Mouse (Mus musculus): ENCODE results near the gene Yars. TPM values are rescaled to one million over a fixed set of nuclear protein-coding genes. Genes with fewer than 3 reads are reported as not detected.

Yars gene
- polyA plus RNA-seq, 1 experiment from 2014 or later: 91.4 TPM

DNA sequence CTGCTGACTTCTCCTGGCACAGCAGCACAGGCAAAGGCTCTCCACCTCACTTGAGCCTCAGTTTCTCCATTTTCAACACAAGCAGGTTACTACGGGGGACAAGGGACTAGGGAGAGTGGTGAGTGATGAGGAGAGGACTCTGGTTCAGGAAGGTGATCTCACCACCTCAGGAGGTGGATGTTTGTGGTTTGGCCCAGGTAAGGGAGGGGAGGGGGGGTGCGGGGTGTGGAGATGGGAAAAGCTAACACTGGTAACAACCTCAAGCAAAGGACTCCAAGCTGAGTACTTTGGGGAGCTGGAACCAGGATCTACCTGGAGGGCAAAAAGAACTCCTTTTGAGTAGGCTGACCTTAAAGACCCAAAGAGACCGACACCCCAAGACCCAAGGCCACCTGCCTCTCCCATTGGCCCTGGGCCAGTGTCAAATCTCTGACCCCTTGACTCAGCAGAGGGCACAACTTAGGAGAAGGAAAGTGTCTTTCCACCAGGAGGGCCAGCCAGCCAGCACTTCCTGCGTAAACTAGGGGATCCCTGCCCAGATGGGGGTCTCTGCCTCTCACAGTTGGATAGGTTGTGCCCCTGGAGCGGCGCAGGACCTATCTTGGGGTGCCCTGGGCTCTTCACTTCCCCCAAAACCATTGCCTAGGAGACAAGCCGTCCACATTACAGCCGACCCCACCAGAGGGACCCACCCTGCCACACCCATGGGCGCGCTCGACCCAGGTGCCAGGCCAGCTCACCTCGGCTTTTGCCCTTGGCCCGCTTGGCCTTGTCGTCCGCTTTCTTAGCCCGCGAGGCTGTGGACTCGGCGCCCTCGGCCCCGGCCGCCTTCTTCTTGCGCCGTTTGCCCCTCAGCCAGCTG, 58.1 kb downstream of the Yars start:
- Histone ChIP-seq H3K4me3 (peak overlapping the region; percentile 52), H3K9me3 (no peaks in the 10 kb centered on the region), H3K27ac (no peak overlapping the region), H3K4me2 (replicated peaks) (peak overlapping the region; percentile 94), H3K36me3 (no peaks in the 10 kb centered on the region), H3K27me3 (peaks cover 74% of the 10 kb centered on the region), H3K9ac (peak overlapping the region; percentile 59), H3K4me1 (peaks cover 14% of the 10 kb centered on the region)
- whole genome bisulfite sequencing: 8% methylated on average over 24 of the region's 24 CpGs
- no peak for ATAC-seq (ENCODE audit: insufficient number of reproducible peaks, insufficient read depth, low FRiP score, low TSS enrichment)

GRCm38 (mm10) chr4:129248243-129248767, 58.7 kb downstream of the Yars start:
- Histone ChIP-seq H3K27me3 (peaks cover 74% of the 10 kb centered on the region), H3K4me1 (peaks cover 11% of the 10 kb centered on the region), H3K36me3 (no peaks in the 10 kb centered on the region), H3K4me3 (peak overlapping the region; percentile 52), H3K4me2 (replicated peaks) (peak overlapping the region; percentile 94), H3K27ac (no peak overlapping the region), H3K9me3 (no peaks in the 10 kb centered on the region), H3K9ac (peak overlapping the region; percentile 59)
- WGBS: under 1% methylated on average over 33 of the region's 74 CpGs
- no peak for ATAC-seq (ENCODE audit: insufficient number of reproducible peaks, insufficient read depth, low FRiP score, low TSS enrichment)

GRCm38 (mm10) chr4:129249288-129249687, 59.7 kb downstream of the Yars start:
- Histone ChIP-seq H3K27ac (no peak overlapping the region), H3K9ac (no peak overlapping the region), H3K36me3 (no peaks in the 10 kb centered on the region), H3K4me2 (replicated peaks) (no peak overlapping the region), H3K4me3 (no peak overlapping the region), H3K27me3 (peaks cover 74% of the 10 kb centered on the region), H3K9me3 (no peaks in the 10 kb centered on the region), H3K4me1 (peaks cover 11% of the 10 kb centered on the region)
- ATAC-seq (ENCODE audit: insufficient number of reproducible peaks, insufficient read depth, low FRiP score, low TSS enrichment): no peak
- WGBS: 15% methylated on average over 7 of the region's 7 CpGs

GRCm38 (mm10) chr4:129250759-129251481, 61.4 kb downstream of the Yars start:
- Histone ChIP-seq H3K36me3 (no peaks in the 10 kb centered on the region), H3K27me3 (peaks cover 62% of the 10 kb centered on the region), H3K4me2 (replicated peaks) (peak overlapping the region; percentile 28), H3K9me3 (no peaks in the 10 kb centered on the region), H3K4me1 (peaks cover 11% of the 10 kb centered on the region), H3K9ac (no peak overlapping the region), H3K4me3 (no peak overlapping the region), H3K27ac (no peak overlapping the region)
- 19% methylated on average over 15 of the region's 15 CpGs for WGBS
- ATAC-seq (ENCODE audit: insufficient number of reproducible peaks, insufficient read depth, low FRiP score, low TSS enrichment): no peak

DNA sequence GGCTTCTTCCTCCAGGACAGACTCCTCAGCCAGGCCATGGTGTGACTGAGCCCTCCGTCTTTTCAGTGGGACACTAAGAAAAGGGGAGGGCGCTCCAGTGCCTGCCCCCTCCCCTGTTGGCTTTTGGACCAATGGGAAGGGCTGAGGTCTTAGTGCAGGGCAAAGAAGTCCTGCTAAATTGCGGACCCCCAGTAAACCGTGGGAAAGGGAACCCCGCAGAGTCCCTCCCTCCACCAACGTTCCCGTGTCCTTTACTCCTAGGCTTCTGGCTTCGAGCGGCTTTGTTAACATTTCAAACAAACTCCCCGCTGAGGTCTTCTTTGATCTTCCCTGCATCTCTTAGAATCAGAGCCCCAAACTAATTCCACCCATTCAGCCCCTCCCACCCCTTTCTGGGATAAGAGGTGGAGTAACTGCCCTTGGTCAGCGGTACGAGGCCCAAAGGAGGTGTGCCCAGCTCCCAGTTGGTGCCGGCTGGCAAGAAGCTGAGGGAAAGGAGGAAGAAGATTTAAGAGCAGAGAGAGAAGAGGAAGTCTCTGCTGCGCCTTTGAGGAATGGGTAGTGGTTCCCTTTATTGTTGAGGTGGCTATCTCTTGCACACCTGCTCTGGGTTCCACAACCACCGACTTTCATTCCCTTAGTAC, 62.0 kb downstream of the Yars start:
- no peak overlapping the region for H3K9ac ChIP-seq

GRCm38 (mm10) chr4:129252492-129252891, 62.9 kb downstream of the Yars start:
- H3K27ac ChIP-seq: no peak overlapping the region
- H3K9me3 ChIP-seq: no peaks in the 10 kb centered on the region
- no peak for ATAC-seq (ENCODE audit: insufficient number of reproducible peaks, insufficient read depth, low FRiP score, low TSS enrichment)
- 74% methylated on average over 2 of the region's 2 CpGs for WGBS
- no peak overlapping the region for H3K9ac ChIP-seq
- H3K36me3 ChIP-seq: no peaks in the 10 kb centered on the region
- H3K4me2 ChIP-seq (replicated peaks): no peak overlapping the region
- no peak overlapping the region for H3K4me3 ChIP-seq
- peaks cover 46% of the 10 kb centered on the region for H3K27me3 ChIP-seq
- H3K4me1 ChIP-seq: peaks cover 18% of the 10 kb centered on the region

More for the DNA sequence above, 62.0 kb downstream of the Yars start:
- no peaks in the 10 kb centered on the region for H3K36me3 ChIP-seq
- H3K4me1 ChIP-seq: peaks cover 15% of the 10 kb centered on the region
- H3K4me3 ChIP-seq: no peak overlapping the region
- no peak for ATAC-seq (ENCODE audit: insufficient number of reproducible peaks, insufficient read depth, low FRiP score, low TSS enrichment)
- no peaks in the 10 kb centered on the region for H3K9me3 ChIP-seq
- no peak overlapping the region for H3K27ac ChIP-seq
- peak overlapping the region; percentile 28 for H3K4me2 ChIP-seq (replicated peaks)
- H3K27me3 ChIP-seq: peaks cover 55% of the 10 kb centered on the region
- 9% methylated on average over 15 of the region's 15 CpGs for WGBS

- H3K4me2 ChIP-seq (replicated peaks): no peak overlapping the region
- WGBS: 84% methylated on average over 3 of the region's 3 CpGs
- H3K36me3 ChIP-seq: no peaks in the 10 kb centered on the region
- H3K9ac ChIP-seq: no peak overlapping the region
- H3K9me3 ChIP-seq: no peaks in the 10 kb centered on the region
- no peak overlapping the region for H3K27ac ChIP-seq
- H3K4me3 ChIP-seq: no peak overlapping the region
- ATAC-seq (ENCODE audit: insufficient number of reproducible peaks, insufficient read depth, low FRiP score, low TSS enrichment): no peak
- peaks cover 26% of the 10 kb centered on the region for H3K27me3 ChIP-seq
- peaks cover 18% of the 10 kb centered on the region for H3K4me1 ChIP-seq
Observed at GRCm38 (mm10) chr4:129254571-129254970, 65.0 kb downstream of the Yars start.

GRCm38 (mm10) chr4:129256450-129257380, 67.2 kb downstream of the Yars start:
- Histone ChIP-seq H3K4me3 (no peak overlapping the region), H3K4me2 (replicated peaks) (no peak overlapping the region), H3K27me3 (peaks cover 5% of the 10 kb centered on the region), H3K9ac (no peak overlapping the region), H3K36me3 (no peaks in the 10 kb centered on the region), H3K9me3 (no peaks in the 10 kb centered on the region), H3K4me1 (peaks cover 19% of the 10 kb centered on the region), H3K27ac (no peak overlapping the region)
- 0 out of 2 replicates have a peak, but pooled peaks have one; percentile 48 for ATAC-seq (ENCODE audit: insufficient number of reproducible peaks, insufficient read depth, low FRiP score, low TSS enrichment)
- 30% methylated on average over 8 of the region's 8 CpGs for WGBS

DNA sequence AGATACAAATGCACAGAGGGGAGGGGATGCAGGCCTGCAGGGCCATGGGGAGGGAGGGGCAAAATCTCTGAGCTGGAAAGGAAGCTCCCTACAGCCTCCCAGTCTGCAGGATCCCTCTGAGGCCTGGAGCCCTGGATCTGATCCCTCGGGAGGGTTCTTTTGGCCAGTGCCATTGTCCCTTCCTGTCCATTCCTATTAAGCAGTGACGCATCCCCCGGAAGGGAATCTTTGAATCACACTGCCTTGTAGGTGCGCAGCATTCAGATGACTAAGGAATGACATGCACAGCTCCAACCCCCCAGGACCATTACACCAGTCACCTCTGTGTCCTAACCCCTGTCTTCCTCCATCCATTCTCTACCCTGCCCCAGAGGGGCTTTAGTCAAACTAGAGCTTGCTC, 69.5 kb downstream of the Yars start:
- no peaks in the 10 kb centered on the region for H3K27me3 ChIP-seq
- ATAC-seq (ENCODE audit: insufficient number of reproducible peaks, insufficient read depth, low FRiP score, low TSS enrichment): no peak
- H3K27ac ChIP-seq: no peak overlapping the region
- H3K36me3 ChIP-seq: no peaks in the 10 kb centered on the region
- H3K9ac ChIP-seq: no peak overlapping the region
- no peak overlapping the region for H3K4me3 ChIP-seq
- WGBS: 58% methylated on average over 4 of the region's 4 CpGs
- H3K4me2 ChIP-seq (replicated peaks): no peak overlapping the region
- H3K4me1 ChIP-seq: peaks cover 29% of the 10 kb centered on the region
- H3K9me3 ChIP-seq: no peaks in the 10 kb centered on the region

GRCm38 (mm10) chr4:129260678-129261077, 71.1 kb downstream of the Yars start:
- no peaks in the 10 kb centered on the region for H3K27me3 ChIP-seq
- H3K9ac ChIP-seq: no peak overlapping the region
- H3K36me3 ChIP-seq: no peaks in the 10 kb centered on the region
- H3K4me3 ChIP-seq: no peak overlapping the region
- peaks cover 29% of the 10 kb centered on the region for H3K4me1 ChIP-seq
- 17% methylated on average over 6 of the region's 6 CpGs for WGBS
- H3K4me2 ChIP-seq (replicated peaks): peak overlapping the region; percentile 13; the same call in 1 of the 2 replicates
- no peaks in the 10 kb centered on the region for H3K9me3 ChIP-seq
- 0 out of 2 replicates have a peak overlapping the region, but pooled peaks have one; percentile 46 for H3K27ac ChIP-seq
- no peak for ATAC-seq (ENCODE audit: insufficient number of reproducible peaks, insufficient read depth, low FRiP score, low TSS enrichment)

All from embryonic facial prominence, embryonic 12.5 days (tissue).